Mouse (Mus musculus): ENCODE data around the gene Raver1.
A peak's percentile ranks its signal among the peaks of the same experiment; 100 is the strongest.

Raver1 gene

GRCm38 (mm10) chr9:21034481-21035085 is 57.2 kb downstream of the Raver1 start:
- TF ChIP-seq GATA4 (IDR thresholded peaks at IDR 0.05; ENCODE audit: insufficient replicate concordance, low read length), result no peak

GRCm38 (mm10) chr9:21033136-21033535 is 58.7 kb downstream of the Raver1 start:
- TF ChIP-seq GATA4 (IDR thresholded peaks at IDR 0.05; ENCODE audit: insufficient replicate concordance, low read length), result no peak

GRCm38 (mm10) chr9:21032491-21032890 is 59.3 kb downstream of the Raver1 start:
- no peak for TF ChIP-seq GATA4 (IDR thresholded peaks at IDR 0.05; ENCODE audit: insufficient replicate concordance, low read length)

- no peak for TF ChIP-seq GATA4 (IDR thresholded peaks at IDR 0.05; ENCODE audit: insufficient replicate concordance, low read length)
These were observed 59.9 kb downstream of the Raver1 start, which contains the start of gene Icam5 for GRCm38 (mm10) chr9:21031896-21032351. Icam5 (plus strand) TSS chr9:21032073.

GRCm38 (mm10) chr9:21031251-21031895 is 60.4 kb downstream of the Raver1 start:
- no peak for TF ChIP-seq GATA4 (IDR thresholded peaks at IDR 0.05; ENCODE audit: insufficient replicate concordance, low read length)

GRCm38 (mm10) chr9:21030781-21031250 is 61.0 kb downstream of the Raver1 start:
- peak; percentile 94 for TF ChIP-seq GATA4 (IDR thresholded peaks at IDR 0.05; ENCODE audit: insufficient replicate concordance, low read length)

GRCm38 (mm10) chr9:21030055-21030600 is 61.7 kb downstream of the Raver1 start:
- no peak for TF ChIP-seq GATA4 (IDR thresholded peaks at IDR 0.05; ENCODE audit: insufficient replicate concordance, low read length)

- peak; percentile 83; the same call in 1 of the 2 replicates for TF ChIP-seq GATA4 (IDR thresholded peaks at IDR 0.05; ENCODE audit: insufficient replicate concordance, low read length)
These were observed 62.3 kb downstream of the Raver1 start, which contains the start of gene Icam4 for GRCm38 (mm10) chr9:21029291-21030054. Icam4 (plus strand) TSS chr9:21029373.

- no peak for TF ChIP-seq GATA4 (IDR thresholded peaks at IDR 0.05; ENCODE audit: insufficient replicate concordance, low read length)
These were observed 63.2 kb downstream of the Raver1 start for GRCm38 (mm10) chr9:21028560-21029110.

GRCm38 (mm10) chr9:21027774-21028290 is 64.0 kb downstream of the Raver1 start:
- TF ChIP-seq GATA4 (IDR thresholded peaks at IDR 0.05; ENCODE audit: insufficient replicate concordance, low read length), result no peak

GRCm38 (mm10) chr9:21026849-21027248 is 65.0 kb downstream of the Raver1 start:
- TF ChIP-seq GATA4 (IDR thresholded peaks at IDR 0.05; ENCODE audit: insufficient replicate concordance, low read length), result no peak

GRCm38 (mm10) chr9:21025258-21025810 is 66.5 kb downstream of the Raver1 start:
- TF ChIP-seq GATA4 (IDR thresholded peaks at IDR 0.05; ENCODE audit: insufficient replicate concordance, low read length), result no peak
